Mouse (Mus musculus) frontal cortex, adult (tissue): ENCODE data around the gene Sh3bp2.

Source experiments
- ATAC-seq: cut with Nextera tagmentation; 2 replicates; pipeline ENCODE4 v1.9.2; 2017; ENCODE audit warnings: mild to moderate bottlenecking, moderate library complexity, mixed read lengths; ENCODE audit not compliant: low TSS enrichment

Sh3bp2 gene

GRCm38 (mm10) chr5:34525663-34526476 lies at the start of gene Sh3bp2:
Sh3bp2 (plus strand) TSS chr5:34525838.
- ATAC-seq: peak; percentile 72

DNA sequence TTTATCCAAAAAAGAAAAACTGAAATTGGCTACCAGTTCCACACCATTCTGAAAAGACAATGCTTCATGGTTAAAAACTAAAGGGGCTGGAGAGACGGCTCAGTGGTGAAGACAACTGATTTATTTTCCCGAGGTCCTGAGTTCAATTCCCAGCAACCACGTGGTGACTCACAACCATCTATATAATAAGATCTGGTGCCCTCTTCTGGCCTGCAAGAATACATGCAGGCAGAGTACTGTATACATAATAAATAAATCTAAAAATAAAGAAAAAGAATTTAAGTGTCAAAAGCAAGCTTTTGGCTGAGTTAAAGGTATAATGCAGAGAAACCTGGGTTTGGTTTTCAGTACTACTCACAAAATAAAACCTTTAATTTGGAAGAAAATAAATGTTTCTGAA lies 44.7 kb upstream of the Sh3bp2 start:
- ATAC-seq: no peak

DNA sequence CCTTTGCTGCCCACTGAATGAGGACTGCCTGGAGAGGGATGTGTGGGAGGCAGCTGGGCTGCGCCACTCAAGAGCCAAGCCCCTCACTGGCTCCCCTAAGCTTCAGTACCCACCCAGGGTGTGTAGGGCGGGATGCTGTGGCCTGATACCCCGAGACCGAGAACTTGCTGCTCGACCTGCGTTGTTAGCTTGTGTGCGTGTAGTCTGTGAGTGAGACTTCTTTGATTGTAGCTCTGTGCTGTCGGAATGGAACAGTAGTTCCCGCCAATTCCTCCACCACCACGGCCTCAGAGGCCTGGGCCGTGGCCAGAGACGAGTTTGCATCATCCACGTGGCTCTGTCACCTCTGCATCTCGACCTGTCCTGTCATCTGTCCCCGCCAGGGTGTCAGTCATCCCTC lies 39.9 kb upstream of the Sh3bp2 start:
- ATAC-seq: no peak

DNA sequence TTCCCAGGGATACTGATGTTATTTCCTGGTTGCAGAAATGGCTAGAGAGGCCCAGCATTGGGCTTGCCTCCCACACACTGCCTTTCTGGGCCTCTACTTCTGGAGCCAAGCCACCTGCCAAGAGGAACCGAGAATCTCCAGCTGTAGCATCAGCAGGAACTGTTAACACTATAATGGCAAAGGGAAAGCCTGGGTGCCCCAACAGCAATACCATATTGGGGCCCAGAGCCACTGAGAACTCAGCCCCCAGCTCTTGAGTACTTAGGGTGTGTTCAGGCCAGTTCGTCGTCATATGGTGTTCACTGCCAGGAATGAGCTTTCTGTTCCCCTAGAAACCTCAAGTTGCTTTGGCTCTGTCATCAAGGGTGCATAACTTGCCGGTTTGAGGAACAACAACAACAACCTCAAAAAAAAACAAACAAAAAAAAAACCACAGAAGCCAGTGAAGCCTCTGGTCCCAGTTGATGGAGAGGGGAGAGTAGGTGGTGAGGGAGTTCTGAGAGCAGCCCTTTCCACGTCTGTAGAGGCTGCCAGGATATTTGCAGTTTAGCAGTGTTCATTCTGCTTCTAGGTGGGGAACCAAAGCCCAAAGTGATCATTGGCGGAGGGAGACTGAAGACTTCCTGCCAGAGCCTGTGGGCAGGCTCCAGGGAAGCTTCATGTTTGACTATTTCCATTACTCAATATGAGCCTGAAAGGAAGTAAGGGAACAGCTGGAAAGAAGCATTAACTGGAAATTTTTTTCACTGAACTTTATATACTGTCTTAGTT lies 38.1 kb upstream of the Sh3bp2 start:
- peak; percentile 71 for ATAC-seq

DNA sequence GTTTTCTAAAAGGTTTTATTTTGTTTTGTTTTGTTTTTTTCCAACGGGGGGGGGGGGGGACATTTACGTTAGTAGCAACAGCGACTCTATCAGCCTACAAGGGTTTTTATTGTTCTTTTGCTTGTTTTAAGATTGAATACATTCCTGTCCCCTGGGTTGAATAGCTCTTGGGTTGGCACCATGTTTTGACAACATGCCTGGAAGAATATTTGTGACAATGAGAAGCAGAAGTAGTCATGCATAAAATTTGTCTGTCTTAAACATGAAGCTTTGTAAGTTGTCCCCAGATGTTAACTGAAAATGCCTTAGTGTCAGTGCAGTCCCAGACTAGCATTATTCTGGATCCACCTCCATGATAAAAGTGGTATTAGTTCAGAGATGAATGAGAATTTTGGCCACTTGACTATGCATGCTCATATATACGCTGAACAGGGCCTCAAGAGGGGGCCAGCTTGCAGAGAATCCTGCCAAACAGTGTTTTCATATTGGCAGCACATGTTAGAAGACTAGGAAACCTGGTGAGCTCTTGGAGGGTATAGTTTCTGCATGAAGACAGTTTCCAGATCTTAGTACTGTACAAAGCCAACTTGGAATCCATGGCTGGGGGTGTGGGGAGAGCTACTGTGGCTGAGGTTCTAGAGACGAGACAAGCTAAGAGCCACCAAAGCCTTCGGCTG lies 36.8 kb upstream of the Sh3bp2 start:
- ATAC-seq: no peak

- no peak for ATAC-seq
These were observed 36.2 kb upstream of the Sh3bp2 start for GRCm38 (mm10) chr5:34489418-34489787.

GRCm38 (mm10) chr5:34496745-34497144 lies 28.9 kb upstream of the Sh3bp2 start:
- ATAC-seq: no peak

DNA sequence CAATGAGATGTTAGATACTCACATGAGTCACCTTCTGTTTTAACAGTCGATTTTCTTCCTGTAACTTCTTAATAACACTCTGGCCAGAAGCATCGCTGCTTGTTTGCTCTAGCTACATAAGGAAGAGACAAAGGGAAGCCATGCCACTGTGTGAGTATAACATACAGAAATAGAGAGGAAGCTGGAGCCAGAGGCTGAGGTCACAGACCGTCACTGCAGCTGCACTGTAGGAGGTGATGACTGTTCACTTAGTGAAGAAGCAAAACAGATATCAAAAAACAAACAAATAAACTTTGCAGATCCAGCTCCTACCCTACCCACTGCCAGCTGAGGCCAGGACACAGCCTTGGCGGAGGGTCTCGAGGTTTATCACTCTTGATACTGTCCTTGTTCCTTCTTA lies 24.8 kb upstream of the Sh3bp2 start:
- no peak for ATAC-seq

- ATAC-seq: no peak
These were observed 24.1 kb upstream of the Sh3bp2 start for GRCm38 (mm10) chr5:34501588-34501987.

- peak; percentile 47; the same call in 1 of the 2 replicates for ATAC-seq
These were observed 23.2 kb upstream of the Sh3bp2 start for GRCm38 (mm10) chr5:34502411-34502810.

DNA sequence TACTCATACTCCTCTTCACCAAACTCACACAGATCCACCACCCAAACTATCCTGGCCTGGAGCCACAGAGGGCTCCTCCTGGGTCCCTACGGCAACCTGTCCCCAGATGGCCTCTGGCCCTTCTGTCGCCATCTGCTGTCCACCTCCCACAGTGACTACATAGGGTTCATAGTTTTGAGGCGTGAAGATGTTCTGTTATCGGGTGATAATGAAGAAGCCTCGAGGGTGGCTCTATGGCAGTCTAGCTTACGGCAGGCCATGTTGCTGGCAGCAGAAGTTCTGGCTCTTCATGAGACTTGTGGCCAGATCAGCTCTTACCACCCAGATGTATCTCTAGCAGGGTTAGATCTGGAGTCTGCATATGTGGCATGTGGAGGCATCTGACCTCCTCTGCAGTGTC lies 22.8 kb upstream of the Sh3bp2 start:
- ATAC-seq: no peak

GRCm38 (mm10) chr5:34512486-34512885 lies 13.2 kb upstream of the Sh3bp2 start:
- no peak for ATAC-seq

GRCm38 (mm10) chr5:34513466-34514217 lies 12.0 kb upstream of the Sh3bp2 start, which contains the start of gene Tnip2:
Tnip2 (minus strand) TSS chr5:34513991.
- peak; percentile 95 for ATAC-seq

DNA sequence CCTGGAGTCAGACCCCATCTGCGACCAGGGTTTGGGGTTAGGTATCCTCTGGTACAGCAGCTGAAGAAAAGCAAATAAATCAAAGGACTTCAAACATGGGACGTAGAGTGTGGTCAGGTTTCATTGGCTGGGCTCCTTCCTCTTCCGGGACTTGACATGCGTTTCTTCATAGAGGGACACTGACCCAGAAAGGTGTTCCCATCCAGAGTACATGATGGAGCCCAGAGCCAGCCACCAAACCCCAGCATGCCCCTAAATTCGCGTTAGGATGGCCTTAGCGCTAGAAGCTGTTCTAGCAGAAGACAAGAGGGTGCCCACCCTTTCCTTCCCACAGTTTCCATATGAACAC lies 11.4 kb upstream of the Sh3bp2 start:
- ATAC-seq: no peak

- ATAC-seq: no peak
These were observed 10.5 kb upstream of the Sh3bp2 start for GRCm38 (mm10) chr5:34515096-34515495.

GRCm38 (mm10) chr5:34517913-34518312 lies 7.7 kb upstream of the Sh3bp2 start:
- peak; percentile 36; the same call in 1 of the 2 replicates for ATAC-seq

- ATAC-seq: no peak
These were observed 6.2 kb upstream of the Sh3bp2 start for GRCm38 (mm10) chr5:34519389-34519910.

DNA sequence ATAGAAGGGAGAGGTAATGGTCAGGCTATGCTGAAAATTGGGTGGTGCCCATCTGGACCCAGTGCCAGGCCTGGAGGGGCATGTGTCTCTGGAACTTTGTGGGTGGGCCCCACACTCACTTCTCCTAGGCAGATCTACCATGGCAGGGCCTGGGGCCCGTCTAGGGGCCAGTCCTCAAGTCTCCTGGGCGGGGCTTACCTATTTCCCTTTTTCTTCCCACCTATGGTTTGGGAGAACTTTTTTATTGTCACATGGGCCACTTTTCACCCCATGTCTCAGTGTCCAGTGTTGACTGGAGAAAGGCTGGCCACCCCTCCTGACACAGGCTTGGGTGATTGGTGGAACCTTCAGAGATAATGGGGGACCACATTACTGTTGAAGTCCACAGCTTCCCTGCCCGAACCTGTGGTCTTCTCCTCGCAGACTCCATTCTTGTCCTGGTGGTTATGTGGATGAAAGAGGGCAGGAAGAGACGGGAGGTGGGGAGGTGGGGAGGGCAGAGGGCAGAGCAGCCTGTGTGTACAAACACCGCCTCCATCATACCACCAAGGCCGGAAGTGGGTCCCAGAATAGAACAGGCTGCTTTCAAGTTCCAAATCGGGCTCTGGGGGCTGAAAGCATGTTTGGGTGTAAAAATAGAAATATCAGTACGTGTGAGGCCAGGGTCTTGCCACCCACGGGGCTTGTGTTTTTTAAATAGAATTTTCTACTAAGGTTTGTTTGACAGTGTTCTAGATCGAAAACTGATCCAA lies 5.0 kb upstream of the Sh3bp2 start:
- no peak for ATAC-seq

DNA sequence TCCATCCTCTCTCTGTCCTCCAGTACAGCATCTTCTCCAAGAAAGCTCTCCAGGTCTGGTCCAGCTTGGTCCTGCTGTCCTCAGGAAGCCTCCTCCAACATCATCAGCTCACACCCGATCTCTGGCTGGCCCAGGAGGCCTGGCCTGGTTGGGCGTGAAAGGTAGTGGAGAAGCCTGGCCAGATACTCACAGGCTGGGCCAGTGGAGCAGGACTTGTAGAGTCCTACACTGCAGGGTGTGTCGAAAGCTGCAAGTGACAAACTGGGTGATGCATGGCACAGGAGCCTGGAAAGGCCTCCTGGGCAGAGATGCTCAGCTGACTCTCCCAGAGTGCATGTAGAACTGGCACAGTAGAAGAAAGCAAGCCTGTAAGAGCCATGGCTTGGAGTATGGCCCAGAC lies 4.3 kb upstream of the Sh3bp2 start:
- no peak for ATAC-seq

- ATAC-seq: no peak
These were observed 1.6 kb upstream of the Sh3bp2 start for GRCm38 (mm10) chr5:34523958-34524485.

DNA sequence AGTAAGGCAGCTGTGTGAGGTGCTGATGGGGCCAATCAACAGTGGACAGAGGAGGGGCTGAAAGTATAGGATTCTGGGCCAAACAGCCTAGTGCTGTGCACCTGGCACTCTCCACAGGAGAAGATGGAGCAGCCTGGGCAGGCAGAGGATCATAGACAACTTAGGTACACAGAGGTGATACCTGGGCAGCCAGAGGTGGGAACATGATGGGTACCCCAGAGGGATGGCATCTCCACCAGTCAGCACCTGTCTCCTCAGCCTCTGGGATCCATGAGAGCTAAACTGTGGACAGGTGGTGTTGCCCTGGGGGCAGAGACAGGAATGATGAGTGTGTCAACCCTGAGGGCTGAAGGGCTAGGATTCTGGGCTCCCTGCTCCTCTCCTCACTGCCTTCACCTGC lies 1.1 kb upstream of the Sh3bp2 start:
- ATAC-seq: no peak
